Mouse (Mus musculus): ENCODE data around the gene Fam83c. TPM values are rescaled to one million over a fixed set of nuclear protein-coding genes. Genes with fewer than 3 reads are reported as not detected.

Fam83c gene
- polyA plus RNA-seq, 1 experiment from 2014 or later, result 0.13 TPM

Other genes with a start within 250 kb of the Fam83c start
- gene Gss, start 242.0 kb downstream of the Fam83c start, polyA plus RNA-seq (2014; fragmentation: Nextera tagmentation; extraction: Ambion mirVana), result 14.6 and 17.0 TPM in 2 replicates
- 0.08 and 0.35 TPM in 2 replicates for gene Myh7b, start 223.6 kb downstream of the Fam83c start, polyA plus RNA-seq (2014; fragmentation: Nextera tagmentation; extraction: Ambion mirVana)
- gene Trpc4ap, start 142.5 kb downstream of the Fam83c start, polyA plus RNA-seq (2014; fragmentation: Nextera tagmentation; extraction: Ambion mirVana), result 153 and 181 TPM in 2 replicates
- gene Edem2, start 105.4 kb downstream of the Fam83c start, polyA plus RNA-seq (2014; fragmentation: Nextera tagmentation; extraction: Ambion mirVana), result 39.9 TPM in 2 replicates
- gene Gm17581, start 99.0 kb downstream of the Fam83c start, polyA plus RNA-seq (2014; fragmentation: Nextera tagmentation; extraction: Ambion mirVana), result not detected in 2 replicates
- 2.2 and 4.3 TPM in 2 replicates for gene Procr, start 83.7 kb downstream of the Fam83c start, polyA plus RNA-seq (2014; fragmentation: Nextera tagmentation; extraction: Ambion mirVana)
- 11.7 and 13.1 TPM in 2 replicates for gene Mmp24, start 59.5 kb downstream of the Fam83c start, polyA plus RNA-seq (2014; fragmentation: Nextera tagmentation; extraction: Ambion mirVana)
- gene BC029722, start 15.4 kb downstream of the Fam83c start, polyA plus RNA-seq (2014; fragmentation: Nextera tagmentation; extraction: Ambion mirVana), result 21.9 and 24.0 TPM in 2 replicates
- gene Eif6, start 7.9 kb downstream of the Fam83c start, polyA plus RNA-seq (2014; fragmentation: Nextera tagmentation; extraction: Ambion mirVana), result 159 and 172 TPM in 2 replicates
- gene Uqcc1, start 95.5 kb upstream of the Fam83c start, polyA plus RNA-seq (2014; fragmentation: Nextera tagmentation; extraction: Ambion mirVana), result 67.4 and 83.4 TPM in 2 replicates
- not detected in 2 replicates for gene Gm15557, start 105.9 kb upstream of the Fam83c start, polyA plus RNA-seq (2014; fragmentation: Nextera tagmentation; extraction: Ambion mirVana)
- 2.2 and 2.5 TPM in 2 replicates for gene Gdf5, start 110.5 kb upstream of the Fam83c start, polyA plus RNA-seq (2014; fragmentation: Nextera tagmentation; extraction: Ambion mirVana)
- 7.0 and 9.7 TPM in 2 replicates for gene Cep250, start 121.6 kb upstream of the Fam83c start, polyA plus RNA-seq (2014; fragmentation: Nextera tagmentation; extraction: Ambion mirVana)
- gene 6430550D23Rik, start 173.1 kb upstream of the Fam83c start, polyA plus RNA-seq (2014; fragmentation: Nextera tagmentation; extraction: Ambion mirVana), result 0.63 and 1.0 TPM in 2 replicates
- 391 and 444 TPM in 2 replicates for gene Ergic3, start 173.2 kb upstream of the Fam83c start, polyA plus RNA-seq (2014; fragmentation: Nextera tagmentation; extraction: Ambion mirVana)
- not detected in 2 replicates for gene Fer1l4, start 218.1 kb upstream of the Fam83c start, polyA plus RNA-seq (2014; fragmentation: Nextera tagmentation; extraction: Ambion mirVana)
- 4.6 and 5.1 TPM in 2 replicates for gene Spag4, start 230.3 kb upstream of the Fam83c start, polyA plus RNA-seq (2014; fragmentation: Nextera tagmentation; extraction: Ambion mirVana)

Measured in forebrain, embryonic 14.5 days (tissue).